Mouse (Mus musculus) inflammation-experienced regulatory T-cells, adult 6 months (primary cell): ENCODE measurements around the gene Cblc. TPM values are rescaled to one million over a fixed set of nuclear protein-coding genes. Genes with fewer than 3 reads are reported as not detected.

Source experiments
- polyA plus RNA-seq, 3 experiments: library from polyadenylated mRNA; unstranded; fragments of 100-300 nt; shearing (Covaris generic); gene quantifications; one replicate each; pipeline ENCODE4 v1.2.1; 2017

Gene Cblc
- polyA plus RNA-seq, 3 experiments from 2014 or later, result 0.68 TPM; not detected in 2

Other genes with a start within 250 kb of the Cblc start
- 1 to 10 TPM; 2.5 to 5.3 (median 2.8) TPM for gene Ppp1r37, start 233.7 kb downstream of the Cblc start, polyA plus RNA-seq
- 1 to 10 TPM in 2 of 3 experiments, under 1 TPM in 1; 0.87 to 2.3 (median 2.0) TPM for gene Zfp296, start 219.5 kb downstream of the Cblc start, polyA plus RNA-seq
- gene Gemin7, start 219.2 kb downstream of the Cblc start, polyA plus RNA-seq, result 100 to 1,000 TPM in 1 of 3 experiments, 10 to 100 TPM in 2; 77.6 to 107 (median 89.0) TPM
- 10 to 100 TPM in 1 of 3 experiments, 1 to 10 TPM in 2; 8.1 to 10.8 (median 9.8) TPM for gene Clasrp, start 192.3 kb downstream of the Cblc start, polyA plus RNA-seq
- 10 to 100 TPM; 11.2 to 18.9 (median 17.4) TPM for gene Relb, start 167.4 kb downstream of the Cblc start, polyA plus RNA-seq
- 10 to 100 TPM; 21.4 to 44.1 (median 27.2) TPM for gene Clptm1, start 131.8 kb downstream of the Cblc start, polyA plus RNA-seq
- gene Apoc2, start 118.9 kb downstream of the Cblc start, polyA plus RNA-seq, result not detected
- gene Gm44805, start 115.4 kb downstream of the Cblc start, polyA plus RNA-seq, result not detected
- gene Apoc4, start 115.3 kb downstream of the Cblc start, polyA plus RNA-seq, result 1 to 10 TPM in 2 of 3 experiments, not detected in 1; 1.0 to 1.4 TPM
- gene Apoc1, start 104.1 kb downstream of the Cblc start, polyA plus RNA-seq, result 1 to 10 TPM in 1 of 3 experiments, not detected in 2; 1.2 TPM
- 10 to 100 TPM in 2 of 3 experiments, 1 to 10 TPM in 1; 8.7 to 11.9 (median 10.6) TPM for gene Apoe, start 97.6 kb downstream of the Cblc start, polyA plus RNA-seq
- gene Tomm40, start 81.4 kb downstream of the Cblc start, polyA plus RNA-seq, result 10 to 100 TPM in 1 of 3 experiments, 1 to 10 TPM in 2; 7.3 to 10.5 (median 8.0) TPM
- 1 to 10 TPM in 1 of 3 experiments, under 1 TPM in 1, not detected in 1; 0.13 to 1.0 TPM for gene Nectin2, start 46.3 kb downstream of the Cblc start, polyA plus RNA-seq
- 1 to 10 TPM; 1.1 to 2.3 (median 1.2) TPM for gene Bcam, start 25.8 kb downstream of the Cblc start, polyA plus RNA-seq
- gene Bcl3, start 26.0 kb upstream of the Cblc start, polyA plus RNA-seq, result 10 to 100 TPM; 13.6 to 19.9 (median 18.5) TPM
- not detected for gene Gm19345, start 55.2 kb upstream of the Cblc start, polyA plus RNA-seq
- under 1 TPM in 2 of 3 experiments, not detected in 1; 0.55 to 0.59 TPM for gene Ceacam16, start 64.5 kb upstream of the Cblc start, polyA plus RNA-seq
- not detected for gene Ceacam19, start 91.2 kb upstream of the Cblc start, polyA plus RNA-seq
- 10 to 100 TPM; 14.2 to 23.8 (median 19.6) TPM for gene Pvr, start 124.4 kb upstream of the Cblc start, polyA plus RNA-seq
- gene Igsf23, start 153.9 kb upstream of the Cblc start, polyA plus RNA-seq, result 1 to 10 TPM; 3.3 to 8.4 (median 5.5) TPM
- 1 to 10 TPM in 1 of 3 experiments, not detected in 2; 1.1 TPM for gene Ceacam20, start 168.6 kb upstream of the Cblc start, polyA plus RNA-seq
- gene Nlrp9b, start 194.7 kb upstream of the Cblc start, polyA plus RNA-seq, result not detected